Mouse (Mus musculus): Measurements from ENCODE around the gene C1qtnf5. TPM values are rescaled to one million over a fixed set of nuclear protein-coding genes. Genes with fewer than 3 reads are reported as not detected.

The C1qtnf5 gene
- polyA plus RNA-seq, 1 experiment from 2014 or later: 5.7 TPM

GRCm38 (mm10) chr9:44134101-44134850 is 27.2 kb downstream of the C1qtnf5 start, which contains the start of gene Mcam:
Gene Mcam (plus strand): TSS chr9:44134469.
- WGBS: under 1% methylated on average over 39 of the region's 55 CpGs
- Histone ChIP-seq H3K9me3 (ENCODE audit: low read length) (no peaks in the 10 kb centered on the region), H3K27ac (ENCODE audit: low read length) (peak within 1 kb of the TSS; percentile 90), H3K9ac (replicated peaks; ENCODE audit: low read length) (peak within 1 kb of the TSS; percentile 76), H3K4me1 (ENCODE audit: insufficient read depth, low read length) (peaks cover 67% of the 10 kb centered on the region), H3K4me2 (replicated peaks; ENCODE audit: low read depth, low read length) (peak within 1 kb of the TSS; percentile 88), H3K4me3 (ENCODE audit: low read length) (peak within 1 kb of the TSS; percentile 60), H3K36me3 (ENCODE audit: insufficient read depth, low read length) (0 out of 2 replicates have a peak, but pooled peaks cover under 1% of the 10 kb centered on the region), H3K27me3 (ENCODE audit: insufficient read depth, low read length) (peaks cover 4% of the 10 kb centered on the region; the same call in 1 of the 2 replicates)
- peak; percentile 21; the same call in 1 of the 2 replicates for ATAC-seq (ENCODE audit: low FRiP score, low TSS enrichment)

GRCm38 (mm10) chr9:44134851-44135730 is 28.0 kb downstream of the C1qtnf5 start:
- peak overlapping the region; percentile 76 for H3K9ac ChIP-seq (replicated peaks; ENCODE audit: low read length)
- no peaks in the 10 kb centered on the region for H3K9me3 ChIP-seq (ENCODE audit: low read length)
- H3K27ac ChIP-seq (ENCODE audit: low read length): peak overlapping the region; percentile 90
- peaks cover 58% of the 10 kb centered on the region for H3K4me1 ChIP-seq (ENCODE audit: insufficient read depth, low read length)
- H3K4me2 ChIP-seq (replicated peaks; ENCODE audit: low read depth, low read length): peak overlapping the region; percentile 88
- H3K27me3 ChIP-seq (ENCODE audit: insufficient read depth, low read length): peaks cover 4% of the 10 kb centered on the region; the same call in 1 of the 2 replicates
- 0 out of 2 replicates have a peak, but pooled peaks have one; percentile 6 for ATAC-seq (ENCODE audit: low FRiP score, low TSS enrichment)
- 0 out of 2 replicates have a peak, but pooled peaks cover 3% of the 10 kb centered on the region for H3K36me3 ChIP-seq (ENCODE audit: insufficient read depth, low read length)
- 2% methylated on average over 48 of the region's 49 CpGs for WGBS
- H3K4me3 ChIP-seq (ENCODE audit: low read length): peak overlapping the region; percentile 60

GRCm38 (mm10) chr9:44135731-44136411 is 28.8 kb downstream of the C1qtnf5 start:
- no peak for ATAC-seq (ENCODE audit: low FRiP score, low TSS enrichment)
- peak overlapping the region; percentile 88 for H3K4me2 ChIP-seq (replicated peaks; ENCODE audit: low read depth, low read length)
- 0 out of 2 replicates have a peak, but pooled peaks cover 6% of the 10 kb centered on the region for H3K36me3 ChIP-seq (ENCODE audit: insufficient read depth, low read length)
- peak overlapping the region; percentile 76 for H3K9ac ChIP-seq (replicated peaks; ENCODE audit: low read length)
- H3K27ac ChIP-seq (ENCODE audit: low read length): peak overlapping the region; percentile 90; the same call in 1 of the 2 replicates
- WGBS: 34% methylated on average over 7 of the region's 7 CpGs
- H3K9me3 ChIP-seq (ENCODE audit: low read length): no peaks in the 10 kb centered on the region
- peaks cover 4% of the 10 kb centered on the region; the same call in 1 of the 2 replicates for H3K27me3 ChIP-seq (ENCODE audit: insufficient read depth, low read length)
- H3K4me1 ChIP-seq (ENCODE audit: insufficient read depth, low read length): peaks cover 51% of the 10 kb centered on the region
- peak overlapping the region; percentile 60 for H3K4me3 ChIP-seq (ENCODE audit: low read length)

GRCm38 (mm10) chr9:44137846-44138245 is 30.8 kb downstream of the C1qtnf5 start:
- no peak for ATAC-seq (ENCODE audit: low FRiP score, low TSS enrichment)
- no peaks in the 10 kb centered on the region for H3K27me3 ChIP-seq (ENCODE audit: insufficient read depth, low read length)
- H3K9ac ChIP-seq (replicated peaks; ENCODE audit: low read length): 0 out of 2 replicates have a peak overlapping the region, but pooled peaks have one; percentile 16
- H3K27ac ChIP-seq (ENCODE audit: low read length): no peak overlapping the region
- peaks cover 31% of the 10 kb centered on the region for H3K4me1 ChIP-seq (ENCODE audit: insufficient read depth, low read length)
- 51% methylated on average over 4 of the region's 4 CpGs for WGBS
- no peak overlapping the region for H3K4me3 ChIP-seq (ENCODE audit: low read length)
- H3K4me2 ChIP-seq (replicated peaks; ENCODE audit: low read depth, low read length): no peak overlapping the region
- peaks cover 17% of the 10 kb centered on the region; the same call in 1 of the 2 replicates for H3K36me3 ChIP-seq (ENCODE audit: insufficient read depth, low read length)
- no peaks in the 10 kb centered on the region for H3K9me3 ChIP-seq (ENCODE audit: low read length)

- peaks cover 8% of the 10 kb centered on the region; the same call in 1 of the 2 replicates for H3K4me1 ChIP-seq (ENCODE audit: insufficient read depth, low read length)
- WGBS: 70% methylated on average over 5 of the region's 5 CpGs
- no peak for ATAC-seq (ENCODE audit: low FRiP score, low TSS enrichment)
- no peak overlapping the region for H3K4me2 ChIP-seq (replicated peaks; ENCODE audit: low read depth, low read length)
- no peaks in the 10 kb centered on the region for H3K9me3 ChIP-seq (ENCODE audit: low read length)
- no peak overlapping the region; the same call in 1 of the 2 replicates for H3K9ac ChIP-seq (replicated peaks; ENCODE audit: low read length)
- no peaks in the 10 kb centered on the region for H3K27me3 ChIP-seq (ENCODE audit: insufficient read depth, low read length)
- H3K27ac ChIP-seq (ENCODE audit: low read length): no peak overlapping the region
- H3K36me3 ChIP-seq (ENCODE audit: insufficient read depth, low read length): peaks cover 27% of the 10 kb centered on the region
- no peak overlapping the region for H3K4me3 ChIP-seq (ENCODE audit: low read length)
Measured at GRCm38 (mm10) chr9:44141951-44142350, 34.9 kb downstream of the C1qtnf5 start.

GRCm38 (mm10) chr9:44143421-44143820 is 36.4 kb downstream of the C1qtnf5 start:
- H3K9me3 ChIP-seq (ENCODE audit: low read length): no peaks in the 10 kb centered on the region
- peak overlapping the region; percentile 58 for H3K27ac ChIP-seq (ENCODE audit: low read length)
- H3K4me2 ChIP-seq (replicated peaks; ENCODE audit: low read depth, low read length): no peak overlapping the region
- no peak for ATAC-seq (ENCODE audit: low FRiP score, low TSS enrichment)
- no peaks in the 10 kb centered on the region for H3K27me3 ChIP-seq (ENCODE audit: insufficient read depth, low read length)
- peaks cover 28% of the 10 kb centered on the region for H3K36me3 ChIP-seq (ENCODE audit: insufficient read depth, low read length)
- H3K9ac ChIP-seq (replicated peaks; ENCODE audit: low read length): no peak overlapping the region
- WGBS: 77% methylated on average over 5 of the region's 5 CpGs
- no peak overlapping the region for H3K4me3 ChIP-seq (ENCODE audit: low read length)
- H3K4me1 ChIP-seq (ENCODE audit: insufficient read depth, low read length): peaks cover 4% of the 10 kb centered on the region; the same call in 1 of the 2 replicates

- ATAC-seq (ENCODE audit: low FRiP score, low TSS enrichment): peak; percentile 75; the same call in 1 of the 2 replicates
- peak overlapping the region; percentile 61 for H3K27ac ChIP-seq (ENCODE audit: low read length)
- WGBS: 29% methylated on average over 7 of the region's 8 CpGs
- no peak overlapping the region for H3K9ac ChIP-seq (replicated peaks; ENCODE audit: low read length)
- H3K4me3 ChIP-seq (ENCODE audit: low read length): no peak overlapping the region
- peaks cover 4% of the 10 kb centered on the region; the same call in 1 of the 2 replicates for H3K4me1 ChIP-seq (ENCODE audit: insufficient read depth, low read length)
- no peaks in the 10 kb centered on the region for H3K9me3 ChIP-seq (ENCODE audit: low read length)
- H3K36me3 ChIP-seq (ENCODE audit: insufficient read depth, low read length): peaks cover 30% of the 10 kb centered on the region
- H3K27me3 ChIP-seq (ENCODE audit: insufficient read depth, low read length): no peaks in the 10 kb centered on the region
- H3K4me2 ChIP-seq (replicated peaks; ENCODE audit: low read depth, low read length): no peak overlapping the region
Measured at GRCm38 (mm10) chr9:44144023-44144717, 37.1 kb downstream of the C1qtnf5 start.

GRCm38 (mm10) chr9:44144718-44145060 is 37.6 kb downstream of the C1qtnf5 start:
- peak overlapping the region; percentile 61; the same call in 1 of the 2 replicates for H3K27ac ChIP-seq (ENCODE audit: low read length)
- H3K4me3 ChIP-seq (ENCODE audit: low read length): no peak overlapping the region
- ATAC-seq (ENCODE audit: low FRiP score, low TSS enrichment): no peak
- H3K9me3 ChIP-seq (ENCODE audit: low read length): no peaks in the 10 kb centered on the region
- H3K4me2 ChIP-seq (replicated peaks; ENCODE audit: low read depth, low read length): no peak overlapping the region
- H3K36me3 ChIP-seq (ENCODE audit: insufficient read depth, low read length): peaks cover 33% of the 10 kb centered on the region
- no peaks in the 10 kb centered on the region for H3K27me3 ChIP-seq (ENCODE audit: insufficient read depth, low read length)
- H3K9ac ChIP-seq (replicated peaks; ENCODE audit: low read length): no peak overlapping the region
- peaks cover 4% of the 10 kb centered on the region; the same call in 1 of the 2 replicates for H3K4me1 ChIP-seq (ENCODE audit: insufficient read depth, low read length)

Measured in kidney, embryonic 16.5 days (tissue).